Mouse (Mus musculus): ENCODE measurements around the gene Srarp.

GRCm38 (mm10) chr4:141426796-141427745 is 8.8 kb downstream of the Srarp start:
- TF ChIP-seq POLR2A (IDR thresholded peaks at IDR 0.05; ENCODE audit: borderline replicate concordance, insufficient read depth, low read length) (no peak), CTCF (IDR thresholded peaks at IDR 0.05; ENCODE audit: borderline replicate concordance, insufficient read depth, low read depth, low read length) (no peak)

Measured in cerebellum, adult 2 months (tissue).